Mouse (Mus musculus): Measurements from ENCODE around the gene Tpo. TPM values are rescaled to one million over a fixed set of nuclear protein-coding genes. Genes with fewer than 3 reads are reported as not detected.

Tpo gene
- polyA plus RNA-seq, 1 experiment from 2014 or later, result not detected

DNA sequence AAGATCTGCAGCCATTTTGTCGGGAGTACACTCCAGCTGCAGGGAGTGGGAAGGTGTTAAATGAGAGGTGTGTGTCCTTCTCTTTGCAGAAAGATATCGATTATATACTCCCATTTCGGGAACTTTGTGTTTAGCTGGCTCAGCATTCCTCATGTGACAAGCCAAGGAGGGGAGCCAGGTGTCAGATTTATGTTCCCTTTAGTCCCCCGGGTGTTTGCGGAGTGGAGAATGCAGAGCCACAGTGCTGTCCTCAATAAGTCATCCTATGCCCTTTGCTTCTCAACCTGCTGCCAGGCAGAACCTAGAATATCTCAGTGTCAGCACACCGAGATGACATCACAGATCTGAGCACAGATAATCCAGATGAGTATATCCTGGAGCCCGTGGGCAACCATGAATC, 10.1 kb downstream of the Tpo start:
- WGBS, result 63% methylated on average over 7 of the region's 7 CpGs
- Histone ChIP-seq H3K9ac (no peak overlapping the region), H3K4me2 (no peak overlapping the region), H3K27me3 (ENCODE audit: insufficient read depth, low read length) (no peaks in the 10 kb centered on the region), H3K27ac (ENCODE audit: low read depth) (no peak overlapping the region), H3K4me1 (ENCODE audit: insufficient read depth) (peaks cover 4% of the 10 kb centered on the region; the same call in 1 of the 2 replicates), H3K4me3 (ENCODE audit: low read depth, low read length) (no peak overlapping the region), H3K9me3 (ENCODE audit: low read depth, low read length) (no peaks in the 10 kb centered on the region), H3K36me3 (ENCODE audit: insufficient read depth) (no peaks in the 10 kb centered on the region)
- no peak for ATAC-seq (ENCODE audit: insufficient read depth)
- TF ChIP-seq CTCF (IDR thresholded peaks at IDR 0.05; ENCODE audit: low read depth), result no peak
- DNase-seq, result no peak

GRCm38 (mm10) chr12:30112271-30112670, 20.2 kb downstream of the Tpo start:
- H3K4me2 ChIP-seq, result no peak overlapping the region
- H3K9ac ChIP-seq, result no peak overlapping the region
- no peak overlapping the region for H3K27ac ChIP-seq (ENCODE audit: low read depth)
- DNase-seq (no peak), ATAC-seq (ENCODE audit: insufficient read depth) (no peak)
- TF ChIP-seq CTCF (IDR thresholded peaks at IDR 0.05; ENCODE audit: low read depth), result no peak
- no peaks in the 10 kb centered on the region for H3K4me1 ChIP-seq (ENCODE audit: insufficient read depth)
- WGBS, result 83% methylated on average over 2 of the region's 2 CpGs
- no peaks in the 10 kb centered on the region for H3K36me3 ChIP-seq (ENCODE audit: insufficient read depth)
- no peak overlapping the region for H3K4me3 ChIP-seq (ENCODE audit: low read depth, low read length)
- H3K27me3 ChIP-seq (ENCODE audit: insufficient read depth, low read length), result no peaks in the 10 kb centered on the region
- H3K9me3 ChIP-seq (ENCODE audit: low read depth, low read length), result no peaks in the 10 kb centered on the region

- DNase-seq (no peak), ATAC-seq (ENCODE audit: insufficient read depth) (no peak)
- Histone ChIP-seq H3K27me3 (ENCODE audit: insufficient read depth, low read length) (no peaks in the 10 kb centered on the region), H3K36me3 (ENCODE audit: insufficient read depth) (no peaks in the 10 kb centered on the region), H3K4me1 (ENCODE audit: insufficient read depth) (no peaks in the 10 kb centered on the region), H3K9ac (no peak overlapping the region), H3K4me2 (no peak overlapping the region), H3K9me3 (ENCODE audit: low read depth, low read length) (no peaks in the 10 kb centered on the region), H3K27ac (ENCODE audit: low read depth) (no peak overlapping the region), H3K4me3 (ENCODE audit: low read depth, low read length) (no peak overlapping the region)
- TF ChIP-seq CTCF (IDR thresholded peaks at IDR 0.05; ENCODE audit: low read depth), result no peak
- 77% methylated on average over 14 of the region's 14 CpGs for WGBS
These were observed 22.5 kb downstream of the Tpo start for GRCm38 (mm10) chr12:30109646-30110605.

GRCm38 (mm10) chr12:30102891-30103565, 29.4 kb downstream of the Tpo start:
- ATAC-seq (ENCODE audit: insufficient read depth) (peak; percentile 35; the same call in 1 of the 2 replicates), DNase-seq (peak; percentile 22)
- no peaks in the 10 kb centered on the region for H3K9me3 ChIP-seq (ENCODE audit: low read depth, low read length)
- WGBS, result 27% methylated on average over 29 of the region's 29 CpGs
- no peaks in the 10 kb centered on the region for H3K27me3 ChIP-seq (ENCODE audit: insufficient read depth, low read length)
- no peak overlapping the region for H3K4me3 ChIP-seq (ENCODE audit: low read depth, low read length)
- peak overlapping the region; percentile 23; the same call in 1 of the 2 replicates for H3K4me2 ChIP-seq
- TF ChIP-seq CTCF (IDR thresholded peaks at IDR 0.05; ENCODE audit: low read depth), result peak; percentile 49
- no peaks in the 10 kb centered on the region for H3K4me1 ChIP-seq (ENCODE audit: insufficient read depth)
- H3K36me3 ChIP-seq (ENCODE audit: insufficient read depth), result no peaks in the 10 kb centered on the region
- no peak overlapping the region for H3K9ac ChIP-seq
- H3K27ac ChIP-seq (ENCODE audit: low read depth), result no peak overlapping the region

DNA sequence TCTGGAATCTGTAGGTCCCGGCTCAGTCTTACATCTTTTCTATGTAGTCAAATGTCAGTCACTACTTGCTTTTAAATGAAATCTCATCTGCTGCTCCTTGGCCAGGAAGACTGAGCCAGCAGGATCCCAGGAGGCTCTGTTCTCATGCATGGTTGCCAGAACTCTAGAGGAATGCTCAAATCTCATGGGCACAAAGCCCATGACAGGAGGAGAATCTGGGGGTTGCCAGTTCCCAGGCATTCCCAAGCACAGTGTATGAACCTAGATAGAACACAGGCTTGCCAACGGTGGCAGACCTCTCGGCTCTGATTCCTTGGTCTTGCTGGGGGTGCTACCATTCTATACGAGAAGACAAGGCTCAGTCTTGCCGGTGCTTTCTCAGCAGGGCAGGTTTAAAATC, 40.3 kb downstream of the Tpo start:
- TF ChIP-seq CTCF (IDR thresholded peaks at IDR 0.05; ENCODE audit: low read depth), result no peak
- no peak overlapping the region for H3K4me3 ChIP-seq (ENCODE audit: low read depth, low read length)
- no peak overlapping the region for H3K4me2 ChIP-seq
- H3K9ac ChIP-seq, result no peak overlapping the region
- no peaks in the 10 kb centered on the region for H3K9me3 ChIP-seq (ENCODE audit: low read depth, low read length)
- H3K27ac ChIP-seq (ENCODE audit: low read depth), result no peak overlapping the region
- H3K27me3 ChIP-seq (ENCODE audit: insufficient read depth, low read length), result no peaks in the 10 kb centered on the region
- H3K4me1 ChIP-seq (ENCODE audit: insufficient read depth), result no peaks in the 10 kb centered on the region
- DNase-seq, result no peak
- H3K36me3 ChIP-seq (ENCODE audit: insufficient read depth), result no peaks in the 10 kb centered on the region
- ATAC-seq (ENCODE audit: insufficient read depth), result no peak
- 83% methylated on average over 5 of the region's 5 CpGs for WGBS

GRCm38 (mm10) chr12:30083971-30084370, 48.5 kb downstream of the Tpo start:
- H3K27ac ChIP-seq (ENCODE audit: low read depth), result no peak overlapping the region

DNA sequence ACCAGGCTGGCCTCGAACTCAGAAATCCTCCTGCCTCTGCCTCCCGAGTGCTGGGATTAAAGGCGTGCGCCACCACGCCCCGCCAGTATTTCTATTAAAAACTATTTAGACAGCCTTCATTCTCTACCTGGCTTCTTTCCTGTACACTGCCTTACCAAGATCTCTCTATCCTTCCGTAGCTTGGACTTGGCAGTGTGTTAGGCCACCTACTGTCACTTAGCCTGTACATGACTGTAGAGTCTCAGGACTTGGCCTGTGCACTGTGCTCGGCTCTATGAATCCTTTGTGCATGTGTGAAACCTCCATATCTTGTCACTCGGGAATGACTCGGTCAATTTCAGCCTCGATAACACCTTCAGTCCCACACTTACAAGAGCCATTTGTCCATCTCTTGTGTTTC, 55.4 kb downstream of the Tpo start:
- Histone ChIP-seq H3K4me1 (ENCODE audit: insufficient read depth) (no peaks in the 10 kb centered on the region), H3K4me3 (ENCODE audit: low read depth, low read length) (no peak overlapping the region), H3K9me3 (ENCODE audit: low read depth, low read length) (no peaks in the 10 kb centered on the region), H3K36me3 (ENCODE audit: insufficient read depth) (no peaks in the 10 kb centered on the region), H3K27ac (ENCODE audit: low read depth) (no peak overlapping the region), H3K4me2 (no peak overlapping the region), H3K9ac (no peak overlapping the region), H3K27me3 (ENCODE audit: insufficient read depth, low read length) (no peaks in the 10 kb centered on the region)
- ATAC-seq (ENCODE audit: insufficient read depth) (no peak), DNase-seq (no peak)
- no peak for TF ChIP-seq CTCF (IDR thresholded peaks at IDR 0.05; ENCODE audit: low read depth)
- 92% methylated on average over 10 of the region's 11 CpGs for WGBS

More at GRCm38 (mm10) chr12:30083971-30084370, 48.5 kb downstream of the Tpo start:
- Histone ChIP-seq H3K4me2 (no peak overlapping the region), H3K9me3 (ENCODE audit: low read depth, low read length) (no peaks in the 10 kb centered on the region), H3K27me3 (ENCODE audit: insufficient read depth, low read length) (no peaks in the 10 kb centered on the region), H3K9ac (no peak overlapping the region), H3K4me1 (ENCODE audit: insufficient read depth) (no peaks in the 10 kb centered on the region), H3K4me3 (ENCODE audit: low read depth, low read length) (no peak overlapping the region), H3K36me3 (ENCODE audit: insufficient read depth) (no peaks in the 10 kb centered on the region)
- WGBS, result 60% methylated on average over 3 of the region's 3 CpGs
- no peak for DNase-seq
- ATAC-seq (ENCODE audit: insufficient read depth), result no peak
- no peak for TF ChIP-seq CTCF (IDR thresholded peaks at IDR 0.05; ENCODE audit: low read depth)

Data from lung, embryonic 14.5 days (tissue).